Mouse (Mus musculus): Measurements from ENCODE around the gene Ube2d1.
A peak's percentile ranks its signal among the peaks of the same experiment; 100 is the strongest.

Ube2d1 gene

DNA sequence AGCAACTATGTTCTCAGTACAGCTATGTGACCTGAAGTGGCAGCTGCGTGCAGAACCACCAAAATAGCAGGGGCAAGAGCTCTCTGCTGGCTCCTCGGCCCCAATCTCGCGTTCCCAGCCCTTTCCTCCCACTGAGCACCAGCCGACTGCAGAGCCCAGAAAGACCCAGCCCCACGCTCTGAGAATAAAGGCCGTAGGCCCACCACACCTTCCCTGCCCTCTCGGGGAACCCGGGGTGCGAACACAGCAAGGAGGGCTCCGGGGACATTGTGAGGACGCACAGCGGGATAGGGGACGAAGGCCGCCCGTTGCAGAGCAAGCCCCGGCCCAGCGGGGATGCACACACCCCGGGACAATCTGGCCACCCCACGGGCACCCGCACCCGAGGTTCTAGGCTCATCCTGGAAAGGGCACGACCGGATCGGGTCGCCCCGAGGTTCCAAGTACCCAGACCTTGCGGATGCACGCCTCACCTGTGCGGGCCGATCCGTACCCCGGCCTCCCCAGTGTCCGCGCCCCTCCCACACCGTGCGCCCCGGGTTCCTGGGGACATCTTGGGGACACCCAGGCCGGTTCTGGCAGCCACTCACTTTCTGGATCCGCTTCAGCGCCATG, 444 bp downstream of the Ube2d1 start:
- DNase-seq = peak in 1 of 2 experiments; percentile 61

DNA sequence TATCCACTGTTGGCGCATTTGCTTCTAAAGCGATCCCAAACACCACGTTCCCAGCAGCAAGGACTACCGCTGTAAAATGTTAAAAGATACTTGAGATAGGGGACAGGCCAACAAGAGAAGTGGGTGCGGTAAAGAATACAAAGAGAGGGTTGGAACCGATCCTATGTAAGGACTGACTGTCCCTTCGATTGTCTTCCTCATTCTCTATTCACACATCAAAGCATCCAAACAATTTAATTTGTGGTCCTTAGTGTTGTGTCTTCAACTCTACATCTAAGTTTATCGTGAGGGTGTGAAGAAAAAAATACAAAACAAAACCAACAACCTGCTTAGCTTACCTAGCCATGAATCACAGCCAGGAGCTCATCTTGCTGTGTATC, 941 bp downstream of the Ube2d1 start:
- DNase-seq = no peak

DNA sequence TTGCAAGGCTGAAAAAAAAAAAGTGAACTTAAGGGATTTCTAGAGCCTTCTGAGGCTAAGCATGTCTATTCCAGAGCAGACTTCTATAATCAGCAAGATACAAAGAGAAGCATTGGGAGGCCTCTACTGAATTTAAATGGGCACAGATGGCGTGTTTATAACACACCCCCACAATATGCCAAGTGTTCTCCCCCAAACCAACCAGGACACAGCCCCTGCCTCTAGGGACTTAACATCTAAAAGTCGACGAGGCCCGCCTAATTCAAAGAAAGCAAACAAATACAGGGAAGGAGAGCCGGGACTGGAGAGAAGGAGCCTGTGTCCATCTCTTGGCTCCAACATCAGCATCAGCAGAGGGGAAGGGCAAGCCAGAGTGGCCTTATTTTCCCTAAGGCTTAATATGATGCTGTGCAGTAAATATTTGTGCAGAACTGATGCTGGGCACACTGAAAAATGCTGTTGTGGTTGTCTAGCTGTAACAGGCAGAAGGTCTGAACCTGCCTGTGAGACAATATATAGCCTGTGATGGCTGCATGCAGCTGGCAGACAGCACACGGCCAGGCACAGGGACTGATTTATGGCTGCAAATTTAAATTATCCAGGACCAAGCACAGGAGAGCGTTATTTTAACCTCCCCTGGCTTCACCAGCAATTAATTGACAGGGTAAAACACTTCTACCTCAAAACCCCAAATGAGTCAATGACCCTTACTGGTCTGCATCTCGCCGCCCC, 11.9 kb downstream of the Ube2d1 start:
- no peak for DNase-seq

DNA sequence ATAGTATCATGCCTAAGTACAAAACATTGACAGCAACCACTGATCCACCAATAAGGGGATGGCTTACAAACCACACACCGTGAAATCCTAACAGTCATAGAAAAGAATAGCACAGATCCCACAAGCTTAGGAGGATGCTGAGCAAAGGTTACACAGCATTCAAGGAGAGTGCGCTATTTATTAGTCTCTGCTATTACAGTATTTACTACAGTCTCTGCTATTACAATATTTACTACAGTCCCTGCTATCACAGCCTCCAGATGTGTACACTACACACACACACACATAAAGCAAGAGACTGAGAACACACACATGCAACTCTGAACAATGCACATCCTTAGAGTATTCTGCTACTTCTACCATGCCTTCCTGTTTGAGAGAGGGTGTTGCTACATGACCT, 17.1 kb downstream of the Ube2d1 start:
- no peak for DNase-seq

DNA sequence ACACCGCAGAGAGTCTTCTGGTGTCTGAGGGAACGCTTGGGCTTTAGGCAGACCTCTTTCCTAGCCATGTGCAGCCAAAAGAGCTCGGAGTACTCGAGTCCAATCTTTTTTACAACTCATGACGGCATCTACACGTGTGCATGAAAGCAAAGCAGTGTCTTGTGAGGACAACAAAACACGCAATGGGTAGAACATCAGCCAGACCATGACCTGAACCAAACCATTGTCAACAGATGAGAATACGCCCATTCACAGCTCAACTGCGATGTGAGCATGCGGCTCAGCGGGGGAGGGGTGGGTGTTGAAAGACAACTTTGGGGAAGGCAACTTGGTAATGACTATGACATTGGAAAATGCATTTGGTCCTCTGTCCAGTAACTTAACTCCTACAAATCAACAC, 17.6 kb downstream of the Ube2d1 start:
- DNase-seq = no peak

DNA sequence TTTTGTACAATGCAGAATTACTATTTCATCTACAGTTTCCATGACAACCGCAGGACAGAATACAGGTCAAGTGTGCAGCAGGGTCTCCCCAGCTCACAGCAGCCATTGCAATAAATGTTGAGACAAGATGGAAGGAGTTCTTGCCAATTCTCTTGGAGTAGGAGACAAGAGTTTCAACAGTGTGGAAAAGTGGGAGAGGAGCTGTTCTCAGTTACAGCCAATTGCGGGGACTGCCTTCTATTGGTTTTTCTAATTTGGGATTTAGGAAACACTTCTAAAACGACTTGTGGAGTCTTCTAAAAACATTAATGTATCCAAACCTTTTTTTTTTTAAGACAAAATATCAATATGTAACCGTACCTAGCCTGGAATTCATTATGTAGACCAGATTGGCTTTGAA, 20.0 kb downstream of the Ube2d1 start:
- no peak for DNase-seq

DNA sequence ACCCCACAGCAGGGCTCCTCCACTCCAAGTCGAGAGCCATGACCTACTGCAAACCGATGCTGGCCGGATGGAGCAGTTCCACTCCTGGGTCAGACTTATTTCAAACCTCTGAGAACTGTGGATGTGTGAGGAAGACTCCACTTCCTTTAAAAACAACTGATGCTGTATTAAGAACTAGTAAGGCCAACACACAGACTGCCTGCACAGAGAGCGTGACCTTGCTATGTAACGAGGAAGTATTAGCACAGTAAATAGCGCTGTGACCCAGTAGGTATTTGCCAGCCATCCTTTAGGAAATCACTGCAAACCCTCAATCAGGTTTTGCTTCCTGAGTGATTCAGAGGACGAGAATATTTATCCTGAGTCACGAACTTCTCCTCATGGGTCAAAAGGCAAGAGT, 23.4 kb downstream of the Ube2d1 start:
- DNase-seq = no peak

DNA sequence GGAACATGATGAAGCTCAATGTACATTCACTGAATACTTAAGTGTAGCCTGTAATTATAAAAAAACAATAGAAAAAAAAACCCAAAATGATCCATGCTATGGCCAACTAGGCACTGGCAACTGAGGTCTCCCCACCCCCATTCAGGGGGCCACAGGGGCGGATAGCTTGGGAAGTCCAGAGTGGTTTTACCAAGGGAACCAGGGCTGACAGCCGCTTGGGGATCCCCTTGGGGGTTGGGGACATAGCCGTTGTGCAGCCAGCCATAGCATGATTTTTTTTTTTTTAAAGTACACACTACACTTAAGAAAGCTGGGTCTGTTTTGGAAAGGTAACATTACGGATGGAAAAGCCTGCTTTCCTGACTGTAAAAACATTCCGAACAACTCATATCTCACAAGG, 26.1 kb downstream of the Ube2d1 start:
- peak; percentile 17 to 40 for DNase-seq

DNA sequence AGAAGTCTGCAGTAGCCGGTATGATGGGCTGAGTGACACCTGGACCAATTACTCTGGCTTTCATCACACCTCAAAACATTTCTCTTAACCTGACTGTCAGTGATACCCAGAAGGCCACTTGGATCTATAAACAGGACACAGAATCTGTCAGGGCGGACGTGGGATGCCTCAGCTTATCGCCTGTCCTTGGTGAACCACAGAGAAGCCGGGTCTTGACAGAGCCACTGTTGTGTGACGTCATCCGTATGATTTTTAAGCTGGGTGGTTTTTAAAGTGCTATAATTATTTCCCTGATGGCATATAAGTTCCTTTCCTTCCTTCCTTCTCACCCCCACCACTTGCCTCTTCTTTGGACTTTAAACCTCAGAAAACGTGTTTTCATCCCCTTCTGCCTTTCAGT, 26.5 kb downstream of the Ube2d1 start:
- DNase-seq = no peak

DNA sequence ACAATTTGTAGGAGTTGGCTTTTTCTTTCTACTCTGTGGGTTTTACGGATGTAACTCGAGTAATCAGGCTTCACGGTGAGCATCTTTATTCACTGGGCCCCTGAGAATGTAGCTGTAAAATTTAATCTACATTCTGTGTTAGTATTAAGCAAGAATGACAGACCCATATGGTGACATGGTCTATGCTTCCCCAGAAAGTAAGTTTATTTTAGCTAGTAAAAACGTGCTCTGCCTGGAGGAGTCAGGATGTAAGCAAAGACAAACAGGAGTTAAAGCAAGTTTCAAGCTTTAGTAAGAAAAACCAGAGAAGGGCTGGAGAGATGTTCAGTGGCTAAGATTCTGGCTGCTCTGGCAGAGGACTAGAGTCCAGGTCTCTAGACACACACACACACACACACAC, 31.9 kb downstream of the Ube2d1 start:
- DNase-seq = no peak

DNA sequence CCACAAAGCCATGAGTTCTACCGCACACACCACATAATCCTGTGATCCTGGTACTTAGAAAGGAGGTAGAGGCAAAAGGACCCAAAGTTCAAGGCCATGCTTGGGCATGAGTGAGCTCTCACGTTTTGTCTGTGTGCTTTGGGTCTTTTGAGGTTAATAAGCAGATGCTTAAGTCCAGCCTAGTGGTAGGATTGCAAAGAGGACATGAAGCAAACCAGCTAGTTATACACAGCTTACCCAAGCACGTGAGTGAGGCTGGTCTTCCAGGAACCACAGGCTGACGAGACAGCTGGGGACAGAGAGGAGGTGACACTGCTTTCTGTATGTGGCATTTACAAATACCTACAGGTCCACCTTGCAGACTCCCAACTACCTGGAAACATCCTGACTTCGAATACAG, 32.6 kb downstream of the Ube2d1 start:
- DNase-seq = no peak

DNA sequence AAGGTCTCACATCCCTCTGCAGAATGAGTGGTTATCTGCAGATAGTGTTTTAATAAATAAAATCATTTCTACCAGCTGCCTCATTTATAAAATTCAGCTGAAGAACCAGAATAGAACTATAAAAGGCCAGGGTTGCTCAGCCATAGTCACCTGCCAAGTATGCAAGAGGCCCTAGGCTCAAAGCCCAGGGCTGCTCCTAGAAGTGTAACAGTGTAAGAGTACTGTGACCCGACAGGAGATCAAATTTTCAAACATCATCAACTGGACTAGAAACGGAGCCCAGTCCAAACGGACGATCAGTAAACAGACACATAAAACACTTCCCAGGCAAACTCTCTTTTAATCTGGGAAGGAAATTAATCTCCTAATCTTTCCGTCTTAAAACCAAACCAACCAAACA, 33.2 kb downstream of the Ube2d1 start:
- DNase-seq = no peak

DNA sequence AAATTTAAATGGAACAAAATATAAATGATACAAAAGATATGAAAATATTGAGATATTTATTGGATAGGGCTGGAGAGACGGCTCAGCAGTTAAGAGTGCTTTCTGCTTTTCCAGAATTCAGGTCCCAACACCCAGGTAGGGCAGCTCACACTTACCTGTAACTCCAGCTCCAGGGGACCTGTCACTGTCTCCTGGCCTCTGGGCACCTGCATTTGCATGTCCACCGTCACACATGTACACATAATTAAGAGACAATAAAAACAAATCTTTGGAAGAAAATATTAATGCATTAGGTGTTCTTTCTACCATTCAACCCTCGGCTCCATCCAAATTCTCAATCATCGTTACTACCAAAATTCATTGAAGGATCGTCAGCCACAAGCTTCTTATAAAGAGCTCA, 33.8 kb downstream of the Ube2d1 start:
- no peak for DNase-seq

DNA sequence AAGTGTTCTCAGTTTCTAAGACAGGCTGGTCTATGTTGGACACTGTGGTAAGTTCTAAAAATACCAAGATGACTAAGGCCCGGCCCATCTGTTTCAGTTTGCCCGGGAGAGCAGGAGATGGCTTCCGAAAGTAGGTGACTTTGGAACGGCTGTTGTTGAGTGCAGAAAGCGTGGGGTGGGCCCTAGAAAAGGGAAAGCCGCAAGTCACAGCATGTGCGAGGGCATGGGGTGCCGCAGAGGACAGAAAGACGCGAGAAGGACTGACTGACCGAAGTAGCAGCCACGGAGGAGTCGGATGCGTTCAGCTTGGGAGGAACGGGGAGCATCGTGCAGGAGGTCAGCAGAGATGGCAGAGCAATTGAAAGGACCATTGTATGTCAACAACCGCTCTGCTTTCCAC, 34.6 kb downstream of the Ube2d1 start:
- no peak for DNase-seq

DNA sequence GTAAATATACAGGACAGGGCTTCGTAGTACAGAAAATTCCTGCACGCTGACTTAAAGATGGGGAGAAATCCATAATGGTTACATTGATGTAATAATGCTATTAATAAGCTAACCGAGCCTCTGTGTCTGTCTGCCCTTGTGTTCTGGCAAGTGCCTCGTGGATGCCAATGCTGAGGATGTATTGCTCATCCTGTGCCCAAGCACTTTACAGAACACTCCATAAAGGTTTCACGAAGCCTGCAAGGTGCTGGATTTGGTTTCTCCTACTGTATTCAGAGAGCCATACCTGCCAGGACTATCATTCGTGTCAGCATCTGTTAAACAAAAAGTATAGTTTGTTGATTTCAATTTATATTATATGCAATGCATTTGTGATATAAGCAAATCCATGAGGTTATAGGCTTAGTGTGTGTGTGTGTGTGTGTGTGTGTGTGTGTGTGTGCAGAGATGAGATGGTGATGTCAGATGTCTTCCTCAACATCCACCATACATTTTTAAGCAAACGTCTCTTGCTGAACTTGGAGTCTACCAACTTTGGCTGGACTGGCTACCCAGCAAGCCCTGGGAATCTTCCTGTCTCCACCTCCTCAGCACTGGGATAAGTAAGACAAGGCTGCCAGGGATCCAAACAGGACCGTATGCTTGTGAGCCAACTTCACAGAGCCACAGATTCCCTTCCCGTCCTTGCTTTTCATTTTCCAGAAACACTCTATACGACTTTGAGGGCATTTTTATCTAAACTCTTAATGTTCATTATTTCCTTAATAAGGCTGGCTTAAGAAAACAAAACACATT, 35.8 kb downstream of the Ube2d1 start:
- no peak for DNase-seq

DNA sequence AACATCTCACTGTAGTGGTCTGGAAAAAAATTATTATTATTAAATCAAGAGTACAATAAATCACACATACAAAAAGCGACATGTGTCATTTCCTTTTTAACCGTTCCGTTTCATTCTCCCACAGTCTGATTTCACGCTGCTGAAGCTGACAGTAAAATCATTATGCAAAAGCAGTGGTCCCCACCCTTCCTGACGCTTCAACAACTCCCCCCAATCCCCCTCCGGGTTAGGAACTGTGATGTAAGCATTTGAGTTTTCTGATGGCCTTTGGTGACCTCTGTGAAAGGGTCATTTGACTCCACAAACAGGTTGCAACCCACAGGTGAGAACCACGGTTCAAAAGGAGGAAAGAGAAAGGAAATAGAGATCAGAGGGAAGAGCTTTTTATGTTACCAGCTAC, 38.1 kb downstream of the Ube2d1 start:
- DNase-seq = no peak

DNA sequence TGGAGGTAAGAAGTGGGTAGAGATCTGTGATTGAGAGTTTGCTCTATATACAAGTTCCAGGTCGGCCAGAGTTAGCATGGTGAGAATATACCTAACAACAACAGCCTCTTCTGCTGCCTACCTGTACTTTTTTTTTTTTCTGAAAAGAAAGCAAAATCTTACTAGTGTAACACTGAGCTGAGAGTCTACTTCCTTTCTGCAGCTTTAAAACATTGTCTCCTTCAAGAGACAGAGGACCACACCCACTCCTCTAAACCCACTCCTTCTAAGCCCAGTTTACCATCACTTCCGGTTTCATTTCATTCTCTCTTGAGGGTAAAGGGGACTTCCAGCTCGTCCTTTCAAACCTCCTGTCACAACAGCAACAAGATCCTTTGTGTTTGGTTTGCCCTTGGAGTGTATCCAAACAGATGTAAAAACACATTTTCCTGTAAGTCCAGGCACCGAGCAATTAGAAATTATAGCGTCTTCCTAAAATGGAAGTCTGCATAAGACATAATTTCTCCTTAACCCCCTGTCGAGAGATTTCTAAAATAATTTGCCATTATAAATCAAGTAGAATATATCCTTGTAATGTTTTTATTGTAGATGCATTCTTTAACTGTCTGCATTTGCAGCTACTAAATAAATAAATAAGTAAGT, 45.5 kb downstream of the Ube2d1 start:
- DNase-seq = no peak

DNA sequence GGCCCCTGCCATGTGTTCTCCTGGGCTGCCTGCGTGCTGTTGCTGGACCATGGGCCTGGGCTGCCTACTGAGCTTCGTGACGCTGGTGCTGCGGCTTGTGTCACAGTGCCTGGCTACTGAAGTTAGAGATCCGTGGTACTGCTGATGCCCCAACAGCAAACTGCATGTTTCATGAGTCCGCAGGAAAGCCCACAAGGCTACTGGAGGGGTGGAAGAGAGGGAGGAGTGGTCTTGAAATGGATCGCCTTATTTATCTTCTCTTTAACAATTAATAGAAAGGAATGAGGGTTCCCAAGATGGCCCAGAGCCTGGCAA, 46.9 kb downstream of the Ube2d1 start, which contains the start of gene Tfam:
Gene Tfam, minus strand, starts transcription at position 41 of the 315 bp plus-strand sequence.
- DNase-seq = no peak

DNA sequence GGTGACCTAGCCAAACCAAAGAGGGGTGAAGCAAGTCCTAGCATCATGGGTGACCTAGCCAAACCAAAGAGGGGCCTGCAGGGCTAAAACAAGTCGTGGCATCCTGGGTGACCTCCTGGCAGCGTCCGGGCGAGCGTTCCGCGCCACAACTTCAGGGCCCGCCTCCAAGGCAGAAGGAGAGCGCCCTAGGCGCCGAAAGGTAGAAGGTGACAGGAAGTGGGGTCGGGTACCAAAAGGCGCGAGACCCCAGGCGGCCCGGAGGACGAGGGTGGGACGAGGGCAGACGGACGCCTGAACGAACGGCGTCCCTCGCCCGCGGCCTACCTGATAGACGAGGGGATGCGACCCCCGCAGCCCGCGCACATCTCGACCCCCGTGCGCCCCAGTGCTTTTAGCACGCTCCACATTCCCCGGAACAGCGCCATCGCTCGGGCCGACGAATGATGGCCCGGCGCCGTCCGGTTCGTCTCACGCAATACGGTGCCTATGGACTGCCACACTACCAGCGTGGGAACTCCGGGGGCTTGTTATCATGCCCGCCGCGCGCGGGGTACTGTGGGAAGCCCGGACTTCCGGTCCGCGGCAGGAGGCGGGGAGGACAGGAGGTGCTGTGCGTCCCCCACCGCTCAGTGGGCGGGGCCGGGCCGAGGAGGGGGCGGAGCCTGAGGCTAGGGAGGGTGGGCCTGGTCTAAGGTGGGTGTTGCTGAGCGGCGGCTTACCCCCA, 47.4 kb downstream of the Ube2d1 start:
- DNase-seq = peak; percentile 98

DNA sequence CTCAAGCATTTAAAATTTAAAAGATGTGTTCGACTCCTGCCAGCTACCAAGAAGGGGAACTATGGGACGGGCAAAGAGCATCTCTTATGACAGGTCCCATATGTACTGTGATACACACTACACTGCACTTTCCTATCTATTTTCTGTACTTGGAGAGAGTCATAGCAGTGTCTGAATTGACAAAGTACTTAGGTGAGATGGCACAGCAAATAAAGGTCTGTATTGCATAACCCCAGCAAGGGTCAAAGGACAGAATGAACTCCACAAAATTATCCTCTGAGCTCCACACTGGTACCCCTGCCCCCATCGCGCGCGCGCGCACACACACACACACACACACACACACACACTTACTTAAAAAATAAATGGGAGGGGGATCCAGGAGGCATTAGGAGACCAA, 51.0 kb downstream of the Ube2d1 start:
- DNase-seq = no peak

DNA sequence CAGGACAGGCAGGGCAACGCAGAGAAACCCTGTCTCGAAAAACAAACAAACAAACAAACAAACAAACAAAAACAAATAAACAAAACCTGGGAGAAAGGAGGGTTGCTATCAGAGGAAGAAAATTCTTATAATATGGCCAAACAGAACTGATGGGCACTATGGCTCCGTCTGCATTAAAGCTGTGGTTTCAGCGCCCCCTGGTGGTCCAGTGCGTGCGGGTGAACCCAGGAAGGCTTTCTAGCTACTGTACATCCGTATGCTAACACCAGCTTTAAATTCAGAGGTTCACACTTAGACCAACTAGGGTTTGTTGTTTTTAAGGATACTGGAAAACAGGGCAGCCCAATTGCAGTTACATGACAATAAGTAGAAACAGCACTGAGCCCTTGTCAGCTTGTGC, 59.2 kb downstream of the Ube2d1 start:
- peak; percentile 94 to 96 for DNase-seq

DNA sequence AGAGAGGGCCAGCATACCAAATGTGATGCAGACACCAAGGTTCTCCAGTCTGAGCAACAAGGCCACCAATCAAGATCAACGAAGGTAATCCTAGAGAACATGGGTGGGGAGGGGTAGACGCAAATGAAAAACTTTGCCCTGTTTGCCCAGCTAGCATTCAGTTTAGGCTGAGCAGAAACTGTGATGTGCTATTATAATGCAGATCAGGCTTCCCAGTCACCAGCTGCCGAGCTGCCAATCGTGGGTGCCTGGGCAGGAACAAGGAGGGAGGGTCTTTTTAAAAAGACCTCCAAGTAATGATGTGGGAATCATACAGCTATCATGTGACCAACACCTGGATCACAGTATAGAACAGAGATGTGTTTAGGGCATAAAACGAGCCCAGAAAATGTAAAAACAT, 62.0 kb downstream of the Ube2d1 start:
- no peak for DNase-seq

DNA sequence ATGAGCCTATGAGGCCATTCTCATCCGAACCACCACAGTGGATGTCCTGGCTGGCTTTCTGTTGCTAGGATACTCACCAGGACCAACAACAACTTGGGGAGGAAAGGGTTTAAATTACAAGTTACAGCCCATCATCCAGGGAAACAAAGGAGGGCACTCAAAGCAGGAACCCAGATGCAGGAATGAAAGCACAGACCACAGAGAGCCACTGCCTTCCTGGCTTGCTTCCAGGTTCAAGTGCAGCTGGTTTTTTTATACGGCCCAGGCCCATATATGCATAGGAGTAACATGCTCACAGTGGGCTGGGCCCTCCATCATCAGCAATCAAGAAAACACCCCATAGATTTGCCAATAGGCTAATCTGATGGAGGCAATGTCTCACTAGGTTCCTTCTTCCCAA, 62.4 kb downstream of the Ube2d1 start:
- DNase-seq = no peak

Measured in kidney, postnatal 4 days (tissue).